Mouse (Mus musculus) E14TG2a.4 (cell line): ENCODE measurements around the gene Lmnb2.

Experiments used
- H3K27me3 ChIP-seq: 2 replicates; pipeline ENCODE4 v1.6.1; 2014; ENCODE audit warnings: low read length, control low read depth; ENCODE audit not compliant: insufficient read depth
- H3K36me3 ChIP-seq: 2 replicates; pipeline ENCODE4 v1.6.1; 2014; ENCODE audit warnings: low read length, control low read depth; ENCODE audit not compliant: insufficient read depth
- H3K4me1 ChIP-seq: replicated peaks from 2 replicates; pipeline ENCODE4 v1.6.1; 2014; ENCODE audit warnings: low read depth, low read length, control low read depth
- H3K4me3 ChIP-seq: replicated peaks from 2 replicates; pipeline ENCODE4 v1.5.1; 2014; ENCODE audit warnings: mild to moderate bottlenecking, low read length
- H3K9me3 ChIP-seq: 2 replicates; pipeline ENCODE4 v1.6.1; 2014; ENCODE audit warnings: low read length, control low read depth
- CTCF ChIP-seq: conservative IDR thresholded peaks from 2 replicates; pipeline ENCODE4 v1.5.1; 2014; ENCODE audit warnings: low read length
- NANOG ChIP-seq: IDR thresholded peaks from 2 replicates; pipeline ENCODE4 v1.6.1; 2014; ENCODE audit warnings: borderline replicate concordance, low read length, mixed read lengths
- POU5F1 ChIP-seq: IDR thresholded peaks from 2 replicates; pipeline ENCODE4 v1.6.1; 2014; ENCODE audit warnings: low read length, borderline replicate concordance

Gene Lmnb2

GRCm38 (mm10) chr10:80942919-80943318 lies 24.9 kb upstream of the Lmnb2 start:
- Histone ChIP-seq H3K27me3 (no peaks in the 10 kb centered on the region), H3K36me3 (no peaks in the 10 kb centered on the region), H3K9me3 (no peaks in the 10 kb centered on the region), H3K4me3 (0 out of 2 replicates have a peak overlapping the region, but pooled peaks have one; percentile 21), H3K4me1 (peaks cover 96% of the 10 kb centered on the region)
- TF ChIP-seq NANOG (no peak), CTCF (no peak), POU5F1 (no peak)

DNA sequence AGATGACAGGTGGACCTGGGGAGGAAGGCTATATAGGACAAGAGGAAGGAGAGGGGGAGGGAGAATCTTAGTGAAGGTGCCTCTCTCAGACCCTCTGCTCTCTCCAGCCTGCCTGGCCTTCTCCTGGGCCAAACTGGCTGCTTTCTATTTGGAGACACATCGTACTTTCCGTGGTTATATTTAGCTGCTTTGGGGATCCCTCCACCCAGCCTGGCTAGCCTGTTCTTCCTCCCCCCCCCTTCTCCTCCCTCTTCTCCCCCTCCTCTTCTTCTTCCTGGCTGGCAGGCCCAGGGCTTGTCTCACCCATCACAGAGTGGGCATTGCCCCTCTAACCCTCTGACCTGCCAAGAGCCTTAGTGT lies 22.9 kb upstream of the Lmnb2 start:
- H3K4me3 ChIP-seq, result peak overlapping the region; percentile 70
- peaks cover 94% of the 10 kb centered on the region for H3K4me1 ChIP-seq
- H3K27me3 ChIP-seq, result peaks cover 18% of the 10 kb centered on the region
- no peak for TF ChIP-seq POU5F1
- no peak for TF ChIP-seq CTCF
- no peak for TF ChIP-seq NANOG
- H3K9me3 ChIP-seq, result no peaks in the 10 kb centered on the region
- no peaks in the 10 kb centered on the region for H3K36me3 ChIP-seq

GRCm38 (mm10) chr10:80940320-80940987 lies 22.4 kb upstream of the Lmnb2 start:
- TF ChIP-seq POU5F1 (no peak), CTCF (no peak), NANOG (no peak)
- H3K27me3 ChIP-seq, result peaks cover 22% of the 10 kb centered on the region
- peaks cover 94% of the 10 kb centered on the region for H3K4me1 ChIP-seq

GRCm38 (mm10) chr10:80939671-80940070 lies 21.6 kb upstream of the Lmnb2 start:
- H3K36me3 ChIP-seq, result no peaks in the 10 kb centered on the region

More at GRCm38 (mm10) chr10:80940320-80940987, 22.4 kb upstream of the Lmnb2 start:
- no peaks in the 10 kb centered on the region for H3K36me3 ChIP-seq
- H3K4me3 ChIP-seq, result peak overlapping the region; percentile 70
- no peaks in the 10 kb centered on the region for H3K9me3 ChIP-seq

GRCm38 (mm10) chr10:80938831-80939550 lies 20.9 kb upstream of the Lmnb2 start:
- TF ChIP-seq NANOG (no peak), POU5F1 (no peak), CTCF (no peak)
- Histone ChIP-seq H3K4me1 (peaks cover 99% of the 10 kb centered on the region), H3K36me3 (no peaks in the 10 kb centered on the region), H3K4me3 (peak overlapping the region; percentile 70), H3K27me3 (peaks cover 28% of the 10 kb centered on the region), H3K9me3 (no peaks in the 10 kb centered on the region)

More at GRCm38 (mm10) chr10:80939671-80940070, 21.6 kb upstream of the Lmnb2 start:
- peaks cover 98% of the 10 kb centered on the region for H3K4me1 ChIP-seq
- H3K9me3 ChIP-seq, result no peaks in the 10 kb centered on the region
- H3K27me3 ChIP-seq, result peaks cover 22% of the 10 kb centered on the region
- TF ChIP-seq POU5F1, result no peak
- TF ChIP-seq CTCF, result no peak
- TF ChIP-seq NANOG, result no peak
- peak overlapping the region; percentile 70 for H3K4me3 ChIP-seq

GRCm38 (mm10) chr10:80937646-80938045 lies 19.6 kb upstream of the Lmnb2 start:
- H3K4me1 ChIP-seq, result peaks cover 99% of the 10 kb centered on the region
- peak overlapping the region; percentile 71 for H3K4me3 ChIP-seq
- no peaks in the 10 kb centered on the region for H3K36me3 ChIP-seq
- no peaks in the 10 kb centered on the region for H3K9me3 ChIP-seq
- no peak for TF ChIP-seq NANOG
- no peak for TF ChIP-seq CTCF
- TF ChIP-seq POU5F1, result no peak
- H3K27me3 ChIP-seq, result peaks cover 35% of the 10 kb centered on the region

DNA sequence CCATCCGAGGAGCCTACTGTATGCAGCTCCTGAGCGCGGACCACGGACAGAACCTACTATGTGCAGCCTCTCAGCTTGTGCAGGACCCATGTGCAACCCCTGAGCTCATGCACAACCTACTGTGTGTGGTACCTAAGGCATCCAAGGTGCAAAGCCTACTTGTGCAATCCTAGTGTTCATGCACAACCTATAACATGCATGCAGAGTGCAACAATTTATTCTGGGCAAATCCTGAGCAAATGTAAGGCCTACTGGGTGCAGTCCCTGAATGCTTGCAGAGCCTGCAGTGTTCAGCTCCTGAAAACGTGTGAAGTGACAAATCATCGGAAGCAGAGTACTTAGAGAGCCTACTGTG lies 18.7 kb upstream of the Lmnb2 start:
- H3K4me3 ChIP-seq, result peak overlapping the region; percentile 71
- H3K27me3 ChIP-seq, result peaks cover 43% of the 10 kb centered on the region
- TF ChIP-seq NANOG (no peak), POU5F1 (no peak), CTCF (no peak)
- H3K36me3 ChIP-seq, result no peaks in the 10 kb centered on the region
- no peaks in the 10 kb centered on the region for H3K9me3 ChIP-seq
- H3K4me1 ChIP-seq, result peaks cover 99% of the 10 kb centered on the region

GRCm38 (mm10) chr10:80936135-80936809 lies 18.2 kb upstream of the Lmnb2 start:
- Histone ChIP-seq H3K27me3 (peaks cover 47% of the 10 kb centered on the region), H3K9me3 (no peaks in the 10 kb centered on the region), H3K36me3 (peaks cover 4% of the 10 kb centered on the region), H3K4me3 (peak overlapping the region; percentile 71), H3K4me1 (peaks cover 99% of the 10 kb centered on the region)
- TF ChIP-seq POU5F1, result no peak
- TF ChIP-seq NANOG, result no peak
- TF ChIP-seq CTCF, result no peak
